Mouse (Mus musculus): Measurements from ENCODE around the gene Zfp799.
A peak's percentile ranks its signal among the peaks of the same experiment; 100 is the strongest.

Zfp799 gene

GRCm38 (mm10) chr17:32787436-32788093 is 42.5 kb downstream of the Zfp799 start:
- peak; percentile 16 for DNase-seq (ENCODE audit: low read depth, low spot score)

- no peak for DNase-seq (ENCODE audit: low read depth, low spot score)
Measured at GRCm38 (mm10) chr17:32786944-32787343, 43.1 kb downstream of the Zfp799 start.

GRCm38 (mm10) chr17:32785656-32786055 is 44.4 kb downstream of the Zfp799 start:
- DNase-seq (ENCODE audit: low read depth, low spot score), result no peak

- no peak for DNase-seq (ENCODE audit: low read depth, low spot score)
Measured at GRCm38 (mm10) chr17:32777564-32777963, 52.5 kb downstream of the Zfp799 start.

- no peak for DNase-seq (ENCODE audit: low read depth, low spot score)
Measured at GRCm38 (mm10) chr17:32771213-32771612, 58.8 kb downstream of the Zfp799 start.

GRCm38 (mm10) chr17:32766422-32766821 is 63.6 kb downstream of the Zfp799 start:
- no peak for DNase-seq (ENCODE audit: low read depth, low spot score)

All from forelimb bud, embryonic 11.5 days (tissue).